Mouse (Mus musculus): Measurements from ENCODE around the gene Astn2. TPM values are rescaled to one million over a fixed set of nuclear protein-coding genes. Genes with fewer than 3 reads are reported as not detected.

The Astn2 gene
- polyA plus RNA-seq, 1 experiment = 0.65 TPM

- WGBS = 93% methylated on average over 5 of the region's 5 CpGs
- no peaks in the 10 kb centered on the region for H3K4me1 ChIP-seq (replicated peaks; ENCODE audit: control insufficient read depth, insufficient read depth, low read length)
- no peaks in the 10 kb centered on the region for H3K36me3 ChIP-seq (ENCODE audit: control insufficient read depth, insufficient read depth, low read length)
- H3K27ac ChIP-seq (ENCODE audit: control insufficient read depth, insufficient read depth, low read length) = no peak overlapping the region
- DNase-seq = no peak
- no peaks in the 10 kb centered on the region for H3K27me3 ChIP-seq (ENCODE audit: control insufficient read depth, insufficient read depth, low read length)
- TF ChIP-seq CTCF (IDR thresholded peaks at IDR 0.05; ENCODE audit: borderline replicate concordance, control insufficient read depth, extremely low read depth, insufficient read depth, low read length, poor library complexity) = no peak
- no peak for TF ChIP-seq POLR2A (IDR thresholded peaks at IDR 0.05; ENCODE audit: control insufficient read depth, extremely low read depth, insufficient read depth, low read length, poor library complexity)
- H3K4me3 ChIP-seq (ENCODE audit: control insufficient read depth, insufficient read depth, low read length) = no peak overlapping the region
These were observed 978.0 kb downstream of the Astn2 start for GRCm38 (mm10) chr4:65426437-65426836.

- TF ChIP-seq CTCF (IDR thresholded peaks at IDR 0.05; ENCODE audit: borderline replicate concordance, control insufficient read depth, extremely low read depth, insufficient read depth, low read length, poor library complexity) (no peak), POLR2A (IDR thresholded peaks at IDR 0.05; ENCODE audit: control insufficient read depth, extremely low read depth, insufficient read depth, low read length, poor library complexity) (no peak)
- Histone ChIP-seq H3K4me3 (ENCODE audit: control insufficient read depth, insufficient read depth, low read length) (no peak overlapping the region), H3K36me3 (ENCODE audit: control insufficient read depth, insufficient read depth, low read length) (no peaks in the 10 kb centered on the region), H3K27ac (ENCODE audit: control insufficient read depth, insufficient read depth, low read length) (no peak overlapping the region), H3K27me3 (ENCODE audit: control insufficient read depth, insufficient read depth, low read length) (no peaks in the 10 kb centered on the region), H3K4me1 (replicated peaks; ENCODE audit: control insufficient read depth, insufficient read depth, low read length) (no peaks in the 10 kb centered on the region)
- no peak for DNase-seq
- 95% methylated on average over 3 of the region's 3 CpGs for WGBS
These were observed 981.3 kb downstream of the Astn2 start for GRCm38 (mm10) chr4:65423068-65423625.

GRCm38 (mm10) chr4:65421272-65421671 lies 983.1 kb downstream of the Astn2 start:
- H3K27ac ChIP-seq (ENCODE audit: control insufficient read depth, insufficient read depth, low read length) = no peak overlapping the region
- no peak overlapping the region for H3K4me3 ChIP-seq (ENCODE audit: control insufficient read depth, insufficient read depth, low read length)
- 90% methylated on average over 2 of the region's 2 CpGs for WGBS
- no peaks in the 10 kb centered on the region for H3K4me1 ChIP-seq (replicated peaks; ENCODE audit: control insufficient read depth, insufficient read depth, low read length)
- TF ChIP-seq CTCF (IDR thresholded peaks at IDR 0.05; ENCODE audit: borderline replicate concordance, control insufficient read depth, extremely low read depth, insufficient read depth, low read length, poor library complexity) (no peak), POLR2A (IDR thresholded peaks at IDR 0.05; ENCODE audit: control insufficient read depth, extremely low read depth, insufficient read depth, low read length, poor library complexity) (no peak)
- H3K27me3 ChIP-seq (ENCODE audit: control insufficient read depth, insufficient read depth, low read length) = no peaks in the 10 kb centered on the region
- no peaks in the 10 kb centered on the region for H3K36me3 ChIP-seq (ENCODE audit: control insufficient read depth, insufficient read depth, low read length)
- DNase-seq = no peak

- no peak overlapping the region for H3K4me3 ChIP-seq (ENCODE audit: control insufficient read depth, insufficient read depth, low read length)
- WGBS = 67% methylated on average over 3 of the region's 3 CpGs
- H3K27ac ChIP-seq (ENCODE audit: control insufficient read depth, insufficient read depth, low read length) = no peak overlapping the region
- no peak for TF ChIP-seq CTCF (IDR thresholded peaks at IDR 0.05; ENCODE audit: borderline replicate concordance, control insufficient read depth, extremely low read depth, insufficient read depth, low read length, poor library complexity)
- H3K36me3 ChIP-seq (ENCODE audit: control insufficient read depth, insufficient read depth, low read length) = no peaks in the 10 kb centered on the region
- no peaks in the 10 kb centered on the region for H3K27me3 ChIP-seq (ENCODE audit: control insufficient read depth, insufficient read depth, low read length)
- no peaks in the 10 kb centered on the region for H3K4me1 ChIP-seq (replicated peaks; ENCODE audit: control insufficient read depth, insufficient read depth, low read length)
- DNase-seq = no peak
These were observed 983.9 kb downstream of the Astn2 start for GRCm38 (mm10) chr4:65420511-65420931.

GRCm38 (mm10) chr4:65415507-65415906 lies 988.9 kb downstream of the Astn2 start:
- DNase-seq = no peak
- 94% methylated on average over 4 of the region's 4 CpGs for WGBS
- no peaks in the 10 kb centered on the region for H3K4me1 ChIP-seq (replicated peaks; ENCODE audit: control insufficient read depth, insufficient read depth, low read length)
- no peak for TF ChIP-seq CTCF (IDR thresholded peaks at IDR 0.05; ENCODE audit: borderline replicate concordance, control insufficient read depth, extremely low read depth, insufficient read depth, low read length, poor library complexity)
- TF ChIP-seq POLR2A (IDR thresholded peaks at IDR 0.05; ENCODE audit: control insufficient read depth, extremely low read depth, insufficient read depth, low read length, poor library complexity) = no peak
- H3K36me3 ChIP-seq (ENCODE audit: control insufficient read depth, insufficient read depth, low read length) = no peaks in the 10 kb centered on the region
- no peak overlapping the region for H3K27ac ChIP-seq (ENCODE audit: control insufficient read depth, insufficient read depth, low read length)
- H3K27me3 ChIP-seq (ENCODE audit: control insufficient read depth, insufficient read depth, low read length) = no peaks in the 10 kb centered on the region
- H3K4me3 ChIP-seq (ENCODE audit: control insufficient read depth, insufficient read depth, low read length) = no peak overlapping the region

GRCm38 (mm10) chr4:65402836-65403634 lies 1001.4 kb downstream of the Astn2 start:
- Histone ChIP-seq H3K27me3 (ENCODE audit: control insufficient read depth, insufficient read depth, low read length) (no peaks in the 10 kb centered on the region), H3K27ac (ENCODE audit: control insufficient read depth, insufficient read depth, low read length) (no peak overlapping the region), H3K36me3 (ENCODE audit: control insufficient read depth, insufficient read depth, low read length) (no peaks in the 10 kb centered on the region), H3K4me3 (ENCODE audit: control insufficient read depth, insufficient read depth, low read length) (no peak overlapping the region), H3K4me1 (replicated peaks; ENCODE audit: control insufficient read depth, insufficient read depth, low read length) (no peaks in the 10 kb centered on the region)
- DNase-seq = no peak
- TF ChIP-seq CTCF (IDR thresholded peaks at IDR 0.05; ENCODE audit: borderline replicate concordance, control insufficient read depth, extremely low read depth, insufficient read depth, low read length, poor library complexity) = no peak
- no peak for TF ChIP-seq POLR2A (IDR thresholded peaks at IDR 0.05; ENCODE audit: control insufficient read depth, extremely low read depth, insufficient read depth, low read length, poor library complexity)
- WGBS = 50% methylated on average over 6 of the region's 6 CpGs
